Mouse (Mus musculus) heart, postnatal 36 days (tissue): Measurements from ENCODE around the gene Saal1. TPM values are rescaled to one million over a fixed set of nuclear protein-coding genes. Genes with fewer than 3 reads are reported as not detected.
A peak's percentile ranks its signal among the peaks of the same experiment; 100 is the strongest.
"Not testable (repeated sequence)": the region's sequence is repeated elsewhere in the genome, so short reads cannot be mapped to it uniquely, and the experiment has no call there.

ENCODE experiments used
- DNase-seq, 2 experiments: peaks; one replicate each; pipeline ENCODE4 v3.0.0; 2021 to 2022
- intact Hi-C: fragments of 180-260 bp; cut with DNase I; formaldehyde crosslinking; loops from one replicate; pipeline ENCODE4 v1.15.1; 2025
- total RNA-seq, 2 experiments: library from RNA; stranded (reverse); gene quantifications; 2 replicates each; pipeline ENCODE4 v1.2.3; 2021

Gene Saal1
- 1 to 10 TPM; 3.8 to 4.3 TPM for total RNA-seq

- peak; percentile 88 to 89 for DNase-seq
- intact Hi-C loops, result loop anchor here (5.0 kb wide), 1 partner anchor 318 kb away; no protein-coding TSS in a partner anchor
Measured at GRCm38 (mm10) chr7:46710390-46710844, at the start of gene Saal1. Gene Saal1, minus strand, starts transcription at chr7:46710680.

GRCm38 (mm10) chr7:46751490-46751889 lies 41.0 kb upstream of the Saal1 start, which contains the start of gene Saa2:
Gene Saa2, plus strand, starts transcription at chr7:46751790.
- DNase-seq, result no peak
- intact Hi-C loops, result no loop called here

- intact Hi-C loops, result no loop called here
- DNase-seq, result no peak
Measured at GRCm38 (mm10) chr7:46748459-46748858, 38.0 kb upstream of the Saal1 start.

- intact Hi-C loops, result no loop called here
- DNase-seq, result peak; percentile 22 to 34
Measured at GRCm38 (mm10) chr7:46746381-46746780, 35.9 kb upstream of the Saal1 start.

GRCm38 (mm10) chr7:46745816-46746215 lies 35.3 kb upstream of the Saal1 start:
- intact Hi-C loops, result no loop called here
- DNase-seq, result no peak

GRCm38 (mm10) chr7:46742880-46743279 lies 32.4 kb upstream of the Saal1 start, which contains the start of gene Saa1:
Gene Saa1, minus strand, starts transcription at chr7:46742980.
- DNase-seq, intact Hi-C loops: not testable (repeated sequence)

GRCm38 (mm10) chr7:46740041-46740440 lies 29.6 kb upstream of the Saal1 start:
- intact Hi-C loops, DNase-seq: not testable (repeated sequence)

- no peak for DNase-seq
- intact Hi-C loops, result no loop called here
Measured at GRCm38 (mm10) chr7:46738561-46739460, 28.3 kb upstream of the Saal1 start.

- intact Hi-C loops, result no loop called here
- no peak for DNase-seq
Measured at GRCm38 (mm10) chr7:46734983-46735382, 24.5 kb upstream of the Saal1 start.

GRCm38 (mm10) chr7:46732458-46732857 lies 22.0 kb upstream of the Saal1 start, which contains the start of gene Saa4:
Gene Saa4, minus strand, starts transcription at chr7:46732603.
- no peak for DNase-seq
- intact Hi-C loops, result no loop called here

- no peak for DNase-seq
- intact Hi-C loops, result no loop called here
Measured at GRCm38 (mm10) chr7:46727584-46727983, 17.1 kb upstream of the Saal1 start.

- intact Hi-C loops, result no loop called here
- no peak for DNase-seq
Measured at GRCm38 (mm10) chr7:46724396-46724795, 13.9 kb upstream of the Saal1 start.

GRCm38 (mm10) chr7:46723849-46724248 lies 13.4 kb upstream of the Saal1 start:
- DNase-seq, result no peak
- intact Hi-C loops, result no loop called here

- no peak for DNase-seq
- intact Hi-C loops, result no loop called here
Measured at GRCm38 (mm10) chr7:46723354-46723753, 12.9 kb upstream of the Saal1 start.

- intact Hi-C loops, result no loop called here
- DNase-seq, result no peak
Measured at GRCm38 (mm10) chr7:46720460-46720859, 10.0 kb upstream of the Saal1 start.

GRCm38 (mm10) chr7:46719526-46719925 lies 9.0 kb upstream of the Saal1 start:
- intact Hi-C loops, result no loop called here
- DNase-seq, result peak; percentile 21 to 22

GRCm38 (mm10) chr7:46718591-46719270 lies 8.3 kb upstream of the Saal1 start:
- intact Hi-C loops, result no loop called here
- DNase-seq, result no peak

- intact Hi-C loops, result no loop called here
- DNase-seq, result peak in 1 of 2 experiments; percentile 18
Measured at GRCm38 (mm10) chr7:46716897-46717296, 6.4 kb upstream of the Saal1 start.

- DNase-seq, result no peak
- intact Hi-C loops, result loop anchor here (1.0 kb wide), 1 partner anchor 58 kb away; no protein-coding TSS in a partner anchor
Measured at GRCm38 (mm10) chr7:46715600-46715999, 5.1 kb upstream of the Saal1 start, which contains the start of gene Saa3. Gene Saa3, minus strand, starts transcription at chr7:46715700.

- peak; percentile 57 to 69 for DNase-seq
- intact Hi-C loops, result loop anchor here (5.0 kb wide), 1 partner anchor 322 kb away; no protein-coding TSS in a partner anchor
Measured at GRCm38 (mm10) chr7:46714518-46714917, 4.0 kb upstream of the Saal1 start.

GRCm38 (mm10) chr7:46712250-46712649 lies 1.8 kb upstream of the Saal1 start:
- intact Hi-C loops, result loop anchor here (5.0 kb wide), 1 partner anchor 320 kb away; no protein-coding TSS in a partner anchor
- no peak for DNase-seq
